Mouse (Mus musculus) myocyte (in vitro differentiated cells): Measurements from ENCODE around the gene Miga2. TPM values are rescaled to one million over a fixed set of nuclear protein-coding genes. Genes with fewer than 3 reads are reported as not detected.

Experiments
- H3K27me3 ChIP-seq: one replicate; pipeline ENCODE4 v1.6.1; 2011; ENCODE audit not compliant: control insufficient read depth, insufficient read depth, insufficient read length
- H3K36me3 ChIP-seq: one replicate; pipeline ENCODE4 v1.6.1; 2011; ENCODE audit not compliant: control insufficient read depth, insufficient read depth
- H3K4me2 ChIP-seq: one replicate; pipeline ENCODE4 v1.6.1; 2011; ENCODE audit warnings: low read depth, control low read depth
- H3K4me3 ChIP-seq: one replicate; pipeline ENCODE4 v1.5.1; 2011; ENCODE audit warnings: mild to moderate bottlenecking, control low read depth, moderate library complexity
- H3K79me2 ChIP-seq: one replicate; pipeline ENCODE4 v1.6.1; 2011; ENCODE audit not compliant: control insufficient read depth, insufficient read depth
- H3ac ChIP-seq: one replicate; pipeline ENCODE4 v1.6.1; 2011; ENCODE audit not compliant: control insufficient read depth, insufficient read length
- CEBPB ChIP-seq: IDR thresholded peaks from 2 replicates; pipeline ENCODE4 v1.6.1; 2011; ENCODE audit warnings: mild to moderate bottlenecking, moderate library complexity; ENCODE audit not compliant: poor library complexity, insufficient read depth, severe bottlenecking
- E2F4 ChIP-seq: IDR thresholded peaks from one replicate; pipeline ENCODE4 v1.6.1; 2011; ENCODE audit warnings: mild to moderate bottlenecking, control low read depth, moderate library complexity; ENCODE audit not compliant: insufficient read depth
- MAX ChIP-seq: IDR thresholded peaks from one replicate; pipeline ENCODE4 v1.6.1; 2011; ENCODE audit warnings: low read depth, mild to moderate bottlenecking, control low read depth
- MYOD1 ChIP-seq, 3 experiments: IDR thresholded peaks; one replicate each; pipeline ENCODE4 v1.6.1; 2011; ENCODE audit warnings: control low read depth in 2 of 3, low read depth in 2 of 3, mild to moderate bottlenecking in 2 of 3, moderate library complexity in 1 of 3; ENCODE audit not compliant: insufficient read length in 2 of 3, control insufficient read depth in 1 of 3
- MYOG ChIP-seq, 3 experiments: IDR thresholded peaks; one replicate each; pipeline ENCODE4 v1.6.1; 2011; ENCODE audit warnings: control low read depth in 2 of 3, low read depth in 2 of 3, mild to moderate bottlenecking in 2 of 3; ENCODE audit not compliant: insufficient read length in 2 of 3, control insufficient read depth in 1 of 3, insufficient read depth in 1 of 3
- POLR2A ChIP-seq: IDR thresholded peaks from one replicate; pipeline ENCODE4 v1.6.1; 2011; ENCODE audit warnings: low read depth, mild to moderate bottlenecking, control low read depth, moderate library complexity; ENCODE audit not compliant: insufficient read length
- POLR2AphosphoS2 ChIP-seq: IDR thresholded peaks from one replicate; pipeline ENCODE4 v1.6.1; 2011; ENCODE audit warnings: low read depth, control low read depth; ENCODE audit not compliant: insufficient read length
- REST ChIP-seq: IDR thresholded peaks from one replicate; pipeline ENCODE4 v1.6.1; 2011; ENCODE audit warnings: mild to moderate bottlenecking, control low read depth, moderate library complexity; ENCODE audit not compliant: insufficient read depth, insufficient read length
- SRF ChIP-seq: IDR thresholded peaks from one replicate; pipeline ENCODE4 v1.6.1; 2011; ENCODE audit warnings: low read depth; ENCODE audit not compliant: control insufficient read depth, insufficient read length
- TCF12 ChIP-seq: IDR thresholded peaks from one replicate; pipeline ENCODE4 v1.6.1; 2011; ENCODE audit warnings: mild to moderate bottlenecking, control low read depth; ENCODE audit not compliant: poor library complexity, insufficient read depth, severe bottlenecking
- TCF3 ChIP-seq: IDR thresholded peaks from one replicate; pipeline ENCODE4 v1.6.1; 2011; ENCODE audit warnings: low read depth, control low read depth; ENCODE audit not compliant: insufficient read length
- USF1 ChIP-seq: IDR thresholded peaks from one replicate; pipeline ENCODE4 v1.6.1; 2011; ENCODE audit warnings: low read depth, mild to moderate bottlenecking, control low read depth, moderate library complexity
- polyA plus RNA-seq: library from polyadenylated mRNA; unstranded; fragments of >200 nt; fragmentation: generic; extraction: Trizol; gene quantifications from one replicate; pipeline ENCODE4 v1.2.1, GENCODE M21; 2012; ENCODE audit warnings: missing spikeins

The Miga2 gene
- polyA plus RNA-seq, 1 experiment: 13.6 TPM

DNA sequence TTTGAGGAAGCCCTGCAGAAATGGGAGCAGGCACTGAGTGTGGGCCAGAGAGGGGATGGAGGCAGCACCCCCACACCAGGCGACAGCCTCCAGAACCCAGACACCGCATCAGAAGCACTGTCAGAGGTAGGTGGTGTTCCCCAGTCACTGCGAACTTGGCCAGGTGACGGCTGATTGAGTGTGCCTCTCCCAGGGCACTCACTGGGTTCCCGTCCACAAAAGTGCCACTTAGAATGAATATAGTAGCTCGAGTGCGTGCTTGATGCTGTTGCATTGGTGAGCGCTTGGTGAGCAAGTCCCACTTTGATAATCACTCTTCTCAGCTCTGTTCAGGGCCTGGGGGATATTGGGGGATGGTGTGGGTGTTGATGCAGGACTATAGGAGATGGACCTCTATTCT, 7.5 kb downstream of the Miga2 start:
- H3K27me3 ChIP-seq: no peaks in the 10 kb centered on the region
- H3K36me3 ChIP-seq: peaks cover 15% of the 10 kb centered on the region
- TF ChIP-seq POLR2A (no peak), E2F4 (no peak), SRF (no peak), POLR2AphosphoS2 (no peak), USF1 (no peak), REST (no peak), MYOG (IDR thresholded peaks at IDR 0.05; ENCODE audit: control insufficient read depth in 1 of 3, insufficient read depth in 1 of 3, insufficient read length in 2 of 3, low read depth in 2 of 3) (no peak), TCF12 (no peak), CEBPB (no peak), MAX (no peak), MYOD1 (IDR thresholded peaks at IDR 0.05; ENCODE audit: control insufficient read depth in 1 of 3, insufficient read length in 2 of 3, low read depth in 2 of 3) (no peak), TCF3 (no peak)
- H3K4me2 ChIP-seq: no peak overlapping the region
- H3K79me2 ChIP-seq: peaks cover 3% of the 10 kb centered on the region
- no peak overlapping the region for H3ac ChIP-seq
- no peak overlapping the region for H3K4me3 ChIP-seq

DNA sequence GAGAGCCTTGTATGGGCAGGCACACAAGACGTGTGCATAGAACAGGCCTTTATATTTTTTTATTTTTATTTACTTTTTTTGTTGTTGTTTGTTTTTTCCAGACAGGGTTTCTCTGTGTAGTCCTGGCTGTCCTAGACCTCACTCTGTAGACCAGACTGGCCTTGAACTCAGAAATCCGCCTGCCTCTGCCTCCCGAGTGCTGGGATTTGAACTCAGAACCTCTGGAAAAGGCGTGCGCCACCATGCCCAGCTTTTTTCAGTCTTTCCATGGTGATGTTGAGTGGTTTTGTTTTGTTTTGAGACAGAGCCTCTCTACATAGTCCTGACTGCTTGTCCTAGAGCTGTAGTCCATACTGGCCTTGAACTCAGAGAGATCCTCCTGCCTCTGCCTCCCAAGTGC, 8.7 kb downstream of the Miga2 start:
- H3K79me2 ChIP-seq: no peaks in the 10 kb centered on the region
- no peak for TF ChIP-seq E2F4
- TF ChIP-seq SRF: no peak
- TF ChIP-seq MYOD1 (IDR thresholded peaks at IDR 0.05; ENCODE audit: control insufficient read depth in 1 of 3, insufficient read length in 2 of 3, low read depth in 2 of 3): no peak
- TF ChIP-seq TCF3: no peak
- no peak for TF ChIP-seq TCF12

DNA sequence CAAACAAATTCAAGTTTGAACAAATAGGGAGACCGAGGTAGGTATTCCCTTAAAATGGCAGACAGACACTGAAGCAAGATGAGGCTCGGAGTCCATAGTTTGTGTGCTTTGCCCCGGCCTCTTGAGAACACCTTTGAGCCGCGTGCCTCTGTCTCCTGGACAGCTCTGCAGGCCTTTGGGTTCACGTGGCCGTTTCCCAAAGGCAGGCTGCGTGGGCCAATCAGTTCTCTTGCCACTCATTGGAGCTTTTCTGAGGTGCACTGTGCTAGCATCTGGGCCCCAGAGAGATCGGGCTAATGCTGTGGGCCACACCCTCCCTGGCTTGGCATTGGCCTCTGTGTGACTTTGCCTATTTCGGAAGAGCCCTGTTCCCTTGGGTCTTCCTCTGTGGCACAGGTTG, 11.9 kb downstream of the Miga2 start:
- TF ChIP-seq SRF (no peak), POLR2AphosphoS2 (no peak), CEBPB (no peak), MAX (no peak), TCF12 (no peak), REST (no peak), MYOD1 (IDR thresholded peaks at IDR 0.05; ENCODE audit: control insufficient read depth in 1 of 3, insufficient read length in 2 of 3, low read depth in 2 of 3) (no peak), MYOG (IDR thresholded peaks at IDR 0.05; ENCODE audit: control insufficient read depth in 1 of 3, insufficient read depth in 1 of 3, insufficient read length in 2 of 3, low read depth in 2 of 3) (no peak), POLR2A (no peak), E2F4 (no peak), USF1 (no peak), TCF3 (no peak)
- H3K4me2 ChIP-seq: no peak overlapping the region
- no peak overlapping the region for H3K4me3 ChIP-seq
- H3ac ChIP-seq: no peak overlapping the region
- no peaks in the 10 kb centered on the region for H3K79me2 ChIP-seq
- no peaks in the 10 kb centered on the region for H3K27me3 ChIP-seq
- peaks cover 16% of the 10 kb centered on the region for H3K36me3 ChIP-seq

More for the DNA sequence above, 8.7 kb downstream of the Miga2 start:
- Histone ChIP-seq H3K4me3 (no peak overlapping the region), H3K27me3 (no peaks in the 10 kb centered on the region), H3K36me3 (peaks cover 15% of the 10 kb centered on the region), H3K4me2 (no peak overlapping the region), H3ac (no peak overlapping the region)

DNA sequence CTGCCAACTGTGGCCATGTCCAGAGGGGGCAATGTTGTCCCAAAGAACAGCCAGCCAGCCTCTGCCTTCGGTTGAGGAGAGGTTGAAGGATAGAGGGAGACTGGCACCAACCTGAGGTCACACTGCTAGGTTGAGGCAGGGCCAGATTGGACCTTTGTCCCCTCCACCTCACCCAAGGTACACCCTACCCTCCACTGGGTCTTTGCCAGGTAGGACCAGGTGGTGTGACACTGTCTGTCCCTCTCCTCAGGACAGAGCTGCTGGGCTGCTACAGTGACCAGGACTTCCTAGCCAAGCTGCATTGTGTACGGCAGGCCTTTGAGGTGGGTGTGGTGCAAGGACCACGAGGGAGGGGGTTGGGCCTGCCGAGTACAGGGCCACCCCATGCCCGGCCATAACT, 13.7 kb downstream of the Miga2 start:
- Histone ChIP-seq H3K36me3 (peaks cover 12% of the 10 kb centered on the region), H3K79me2 (no peaks in the 10 kb centered on the region), H3K4me2 (no peak overlapping the region), H3K27me3 (no peaks in the 10 kb centered on the region), H3K4me3 (no peak overlapping the region), H3ac (no peak overlapping the region)
- TF ChIP-seq POLR2A (no peak), CEBPB (no peak), TCF3 (no peak), MAX (no peak), REST (no peak), POLR2AphosphoS2 (no peak), MYOG (IDR thresholded peaks at IDR 0.05; ENCODE audit: control insufficient read depth in 1 of 3, insufficient read depth in 1 of 3, insufficient read length in 2 of 3, low read depth in 2 of 3) (no peak), USF1 (no peak), SRF (no peak), MYOD1 (IDR thresholded peaks at IDR 0.05; ENCODE audit: control insufficient read depth in 1 of 3, insufficient read length in 2 of 3, low read depth in 2 of 3) (no peak), TCF12 (no peak), E2F4 (no peak)

DNA sequence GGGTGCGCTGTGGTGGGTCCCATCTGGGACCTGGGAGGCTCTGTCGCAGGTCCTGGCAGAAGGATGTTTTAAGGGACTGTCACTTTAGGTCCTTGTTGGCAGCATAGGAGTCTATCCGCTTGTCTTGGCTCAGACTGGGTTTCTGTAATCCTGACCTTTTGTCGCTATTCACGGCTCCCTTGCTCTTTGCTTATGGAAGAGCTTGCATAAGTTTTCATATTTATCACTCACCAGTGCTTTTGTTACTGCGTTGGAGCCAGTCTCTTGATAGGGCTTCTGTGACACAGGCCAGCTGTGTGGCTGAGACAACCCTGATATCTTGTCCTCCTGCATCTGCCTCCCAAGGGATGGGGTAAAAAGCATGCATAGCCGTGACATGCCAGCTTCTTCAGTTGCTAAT, 15.3 kb downstream of the Miga2 start:
- H3K4me3 ChIP-seq: no peak overlapping the region
- H3K27me3 ChIP-seq: no peaks in the 10 kb centered on the region
- peaks cover 12% of the 10 kb centered on the region for H3K36me3 ChIP-seq
- no peak overlapping the region for H3ac ChIP-seq
- H3K79me2 ChIP-seq: no peaks in the 10 kb centered on the region
- TF ChIP-seq E2F4 (no peak), POLR2A (no peak), MAX (no peak), SRF (no peak), MYOG (IDR thresholded peaks at IDR 0.05; ENCODE audit: control insufficient read depth in 1 of 3, insufficient read depth in 1 of 3, insufficient read length in 2 of 3, low read depth in 2 of 3) (no peak), CEBPB (no peak), TCF3 (no peak), USF1 (no peak), POLR2AphosphoS2 (no peak), MYOD1 (IDR thresholded peaks at IDR 0.05; ENCODE audit: control insufficient read depth in 1 of 3, insufficient read length in 2 of 3, low read depth in 2 of 3) (no peak), REST (no peak), TCF12 (no peak)
- no peak overlapping the region for H3K4me2 ChIP-seq
